Mouse (Mus musculus) adrenal gland, postnatal 14 days (tissue): ENCODE results near the gene Nav1. TPM values are rescaled to one million over a fixed set of nuclear protein-coding genes. Genes with fewer than 3 reads are reported as not detected.

Experiments used
- DNase-seq: peaks from one replicate; pipeline ENCODE4 v3.0.0; 2021; ENCODE audit warnings: mixed read lengths
- long read RNA-seq, 2 experiments: library from polyadenylated mRNA; stranded (forward); transcript quantifications; one replicate each; pipeline ENCODE4 v2.0.0; 2021
- total RNA-seq: library from RNA; stranded (reverse); gene quantifications from 2 replicates; pipeline ENCODE4 v1.2.3, GENCODE M21; 2021

Nav1 gene
- total RNA-seq: 20.6 and 24.8 TPM in 2 replicates
- long read RNA-seq, experiment 1, partial matches to known transcripts: 1 of 3 reads
- long read RNA-seq, experiment 1, other reads (novel, unspliced or antisense): 2 of 3 reads
- long read RNA-seq, experiment 2, partial matches to known transcripts: 0 of 4 reads
- long read RNA-seq, experiment 2, other reads (novel, unspliced or antisense): 4 of 4 reads

- DNase-seq: no peak
These were observed at the start of gene Nav1 for GRCm38 (mm10) chr1:135607019-135607418. Nav1 (minus strand) TSS chr1:135607295.

- DNase-seq: no peak
These were observed 46.8 kb upstream of the Nav1 start for GRCm38 (mm10) chr1:135653909-135654308.

DNA sequence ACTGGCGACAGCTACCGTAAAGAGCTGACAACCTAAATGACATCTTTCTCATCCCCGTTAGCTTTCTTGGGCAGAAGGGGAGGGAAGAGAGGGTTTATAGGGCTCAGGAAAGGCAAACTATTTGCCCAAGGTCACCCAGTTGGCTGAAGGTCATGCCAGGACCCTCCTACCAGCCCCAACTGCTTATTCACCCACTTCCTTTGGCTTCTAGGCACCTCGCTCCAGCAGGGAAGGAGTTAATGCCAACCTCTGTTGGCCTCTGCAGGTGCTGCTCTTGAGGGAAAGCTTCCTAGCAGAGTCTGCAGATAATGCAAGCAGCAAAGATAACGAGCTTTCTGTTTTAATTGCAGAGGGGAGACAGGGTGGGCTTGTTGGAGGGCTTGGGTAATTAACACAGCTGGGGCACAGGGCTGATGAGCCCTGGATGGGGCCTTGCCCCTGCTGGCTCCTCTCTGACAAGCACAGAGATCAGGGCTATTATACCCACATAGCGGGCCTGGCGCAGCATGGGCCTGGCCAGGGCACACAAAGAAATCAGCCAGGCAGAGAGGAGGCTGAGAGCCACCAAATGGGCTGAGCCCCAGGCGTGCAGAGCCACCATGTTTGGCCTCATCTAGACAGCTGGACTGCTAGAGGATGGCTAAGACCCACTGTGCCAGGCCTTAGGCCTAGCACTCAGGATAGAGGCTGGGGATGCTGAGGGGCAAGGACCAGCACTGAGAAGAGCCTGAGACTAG lies 38.5 kb upstream of the Nav1 start:
- DNase-seq: no peak

DNA sequence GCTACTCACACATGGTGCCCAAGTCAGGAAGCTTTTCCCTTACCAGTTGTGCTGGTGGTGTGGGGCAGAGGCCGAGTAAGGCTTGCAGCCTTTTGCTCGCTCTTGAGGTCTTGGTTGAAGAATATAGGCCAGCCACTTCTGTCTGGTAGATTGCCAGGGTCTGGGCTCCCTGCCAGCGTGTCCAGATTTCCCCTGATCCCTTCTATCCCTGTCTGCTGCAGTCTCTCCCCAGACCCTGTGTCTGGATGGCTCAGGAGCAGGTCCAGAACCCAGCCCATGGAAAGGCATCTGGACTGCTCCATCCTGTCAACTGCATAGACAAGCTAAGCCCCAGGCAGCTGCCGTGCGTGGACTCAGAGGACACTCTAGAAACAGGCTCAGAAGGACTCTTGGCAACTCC lies 37.0 kb upstream of the Nav1 start:
- DNase-seq: peak; percentile 57

GRCm38 (mm10) chr1:135643691-135644090 lies 36.6 kb upstream of the Nav1 start:
- DNase-seq: no peak

DNA sequence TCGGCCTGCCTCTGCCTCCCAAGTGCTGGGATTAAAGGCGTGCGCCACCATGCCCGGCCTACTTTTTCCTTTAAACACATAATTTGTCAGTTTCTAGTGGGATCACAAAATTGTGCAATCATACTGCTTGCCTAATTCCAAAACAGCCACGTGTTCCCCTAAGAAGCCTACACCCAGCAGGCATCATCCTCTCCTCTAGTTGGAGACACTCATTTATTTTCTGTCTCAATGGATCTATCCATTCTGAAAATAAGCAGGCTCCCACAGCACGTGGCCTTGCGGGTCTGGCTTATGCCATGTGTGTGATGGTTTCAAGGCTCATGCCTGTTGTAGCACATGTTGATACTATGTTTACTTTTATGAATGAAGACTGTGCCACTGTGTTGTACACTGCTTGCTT lies 32.8 kb upstream of the Nav1 start:
- DNase-seq: no peak

- no peak for DNase-seq
These were observed 32.0 kb upstream of the Nav1 start for GRCm38 (mm10) chr1:135639093-135639492.

- DNase-seq: no peak
These were observed 30.5 kb upstream of the Nav1 start for GRCm38 (mm10) chr1:135637574-135638008.

DNA sequence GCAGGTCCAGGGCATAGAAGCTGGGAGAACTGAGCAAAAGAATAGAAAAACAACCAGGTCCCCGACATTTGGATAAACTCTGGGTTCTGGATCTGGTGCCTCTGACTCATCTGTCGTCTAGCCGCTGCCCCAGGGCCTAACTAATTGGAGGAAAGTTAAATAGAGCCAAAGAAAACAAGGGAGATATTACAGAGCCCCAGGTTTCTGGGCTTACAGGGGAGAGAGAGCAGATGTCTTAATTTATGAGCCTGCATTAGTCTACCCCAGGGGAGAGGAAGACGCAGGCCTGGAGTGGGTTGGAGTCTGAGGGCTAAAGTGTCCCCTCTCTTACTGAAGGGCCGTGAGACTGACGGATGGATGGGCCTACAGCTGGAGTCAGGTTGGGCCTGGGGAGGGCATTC lies 29.0 kb upstream of the Nav1 start:
- DNase-seq: no peak

GRCm38 (mm10) chr1:135635323-135636064 lies 28.4 kb upstream of the Nav1 start:
- no peak for DNase-seq

- DNase-seq: peak; percentile 69
These were observed 27.7 kb upstream of the Nav1 start for GRCm38 (mm10) chr1:135634791-135635190.

DNA sequence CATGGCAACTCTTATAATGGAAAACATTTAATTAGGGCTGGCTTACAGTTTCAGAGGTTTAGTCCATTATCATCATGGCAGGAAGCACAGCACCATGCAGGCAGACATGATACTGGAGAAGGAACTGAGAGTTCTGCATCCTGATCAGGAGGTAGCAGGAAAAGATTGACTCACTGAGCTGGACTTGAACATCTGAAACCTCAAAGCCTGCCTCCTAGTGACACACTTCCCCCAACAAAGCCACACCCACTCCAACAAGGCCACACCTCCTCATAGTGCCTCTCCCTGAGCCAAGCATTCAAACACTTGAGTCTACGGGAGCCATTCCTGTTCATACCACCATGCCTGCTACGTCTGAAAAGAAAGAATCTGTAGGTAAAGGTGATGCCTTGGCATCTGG lies 26.8 kb upstream of the Nav1 start:
- no peak for DNase-seq

GRCm38 (mm10) chr1:135633478-135633877 lies 26.4 kb upstream of the Nav1 start:
- DNase-seq: no peak

- no peak for DNase-seq
These were observed 25.1 kb upstream of the Nav1 start for GRCm38 (mm10) chr1:135632199-135632598.

DNA sequence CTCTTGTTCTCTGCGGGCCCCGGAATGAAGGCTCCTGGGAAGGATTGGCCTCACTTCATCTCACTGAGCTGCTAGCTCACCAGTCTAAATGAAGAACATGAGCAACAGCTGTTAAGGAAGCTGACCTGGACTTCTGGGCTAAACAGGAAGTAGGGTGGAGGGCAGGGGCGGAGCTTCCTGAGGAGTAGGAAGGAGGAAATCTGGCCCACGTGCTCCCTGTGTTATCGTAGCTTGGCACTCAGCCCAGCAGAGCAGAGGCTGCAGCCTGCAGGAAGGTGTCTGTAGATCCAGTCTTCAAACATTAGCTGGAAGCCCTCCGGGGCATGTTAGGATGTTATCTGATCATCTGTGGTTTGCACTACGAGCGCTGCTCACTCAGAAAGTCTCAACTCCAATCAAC lies 24.4 kb upstream of the Nav1 start:
- DNase-seq: peak; percentile 87

GRCm38 (mm10) chr1:135629846-135630245 lies 22.8 kb upstream of the Nav1 start:
- no peak for DNase-seq

- no peak for DNase-seq
These were observed 19.1 kb upstream of the Nav1 start for GRCm38 (mm10) chr1:135626218-135626617.

GRCm38 (mm10) chr1:135625741-135626140 lies 18.6 kb upstream of the Nav1 start:
- DNase-seq: no peak

DNA sequence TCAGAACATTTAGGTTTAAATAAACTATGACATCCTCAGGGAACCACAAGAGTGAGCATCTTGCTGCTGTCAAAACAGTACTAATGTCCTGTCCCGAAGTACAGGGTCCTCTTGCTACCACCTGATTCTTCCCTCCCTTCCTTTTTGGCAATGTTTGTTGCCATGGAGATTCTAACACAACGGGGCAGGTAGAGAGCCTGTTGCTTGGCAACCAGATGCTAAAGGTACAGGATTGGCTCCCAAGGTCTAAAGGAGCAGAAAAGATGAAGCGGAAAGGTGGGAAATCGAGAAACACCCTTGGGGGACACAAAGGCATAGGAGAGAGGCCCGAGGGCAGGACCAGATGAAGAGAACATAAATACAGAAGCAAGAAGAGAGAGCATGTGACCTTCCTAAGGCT lies 17.6 kb upstream of the Nav1 start:
- no peak for DNase-seq

DNA sequence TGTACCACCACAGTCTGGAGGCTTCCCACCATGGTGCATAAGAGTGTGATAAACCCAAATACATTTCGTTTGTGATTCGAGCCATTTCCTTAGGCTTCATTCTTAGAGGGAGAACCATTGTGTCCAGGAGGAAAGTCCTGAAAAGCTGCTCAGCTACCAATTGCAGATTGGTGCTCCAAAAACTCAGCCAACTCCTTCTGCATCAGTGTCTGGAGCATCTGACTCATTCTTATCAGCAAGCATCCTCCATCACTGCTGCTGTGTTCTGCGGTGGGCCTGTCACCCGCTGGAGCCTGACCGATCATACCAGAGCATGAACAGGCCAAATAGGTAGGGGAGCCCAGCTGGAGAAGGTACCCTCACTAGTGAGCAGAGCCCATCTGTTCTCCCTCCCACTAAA lies 16.0 kb upstream of the Nav1 start:
- no peak for DNase-seq

- DNase-seq: no peak
These were observed 14.2 kb upstream of the Nav1 start for GRCm38 (mm10) chr1:135621307-135621706.

DNA sequence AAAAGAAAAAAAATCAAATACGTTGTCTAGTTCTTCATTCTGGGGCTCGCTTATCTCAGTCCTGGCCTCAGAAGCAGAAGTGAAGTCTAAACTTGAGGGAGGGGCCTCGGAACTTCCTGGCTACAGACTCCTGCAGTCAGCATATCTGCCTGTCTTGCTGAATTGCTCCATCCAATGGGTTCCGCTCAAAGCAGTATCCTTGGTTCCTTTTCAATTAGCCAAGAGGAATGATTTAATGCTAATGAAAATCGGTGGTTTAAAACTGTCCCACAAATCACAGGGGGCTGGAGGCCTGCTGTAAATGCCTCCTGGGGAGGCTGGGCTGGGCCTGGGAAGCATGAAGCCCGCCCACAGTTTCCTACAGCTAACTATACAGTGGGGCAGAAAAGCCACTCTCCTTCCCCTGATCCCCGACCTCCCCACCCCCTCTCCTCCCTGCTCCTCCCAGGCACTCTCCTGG lies 12.9 kb upstream of the Nav1 start:
- no peak for DNase-seq

GRCm38 (mm10) chr1:135619130-135619529 lies 12.0 kb upstream of the Nav1 start:
- no peak for DNase-seq
